Mouse (Mus musculus) midbrain, embryonic 11.5 days (tissue): Measurements from ENCODE around the gene Ampd2. TPM values are rescaled to one million over a fixed set of nuclear protein-coding genes. Genes with fewer than 3 reads are reported as not detected.
A peak's percentile ranks its signal among the peaks of the same experiment; 100 is the strongest.

Experiments used
- ATAC-seq: fragments of 200-750 bp; cut with Nextera tagmentation; 2 replicates; pipeline ENCODE4 v1.8.0; 2017; ENCODE audit warnings: moderate TSS enrichment, moderate library complexity; ENCODE audit not compliant: low FRiP score
- DNase-seq: peaks from one replicate; pipeline ENCODE4 v3.0.0; 2015; ENCODE audit warnings: low spot score; ENCODE audit errors: missing footprints
- H3K27ac ChIP-seq: fragments of 300-500 bp; sonication (generic); 2 replicates; pipeline ENCODE4 v1.5.1; 2014; ENCODE audit warnings: low read depth, low read length
- H3K27me3 ChIP-seq: fragments of 300-500 bp; sonication (generic); 2 replicates; pipeline ENCODE4 v1.6.1; 2014; ENCODE audit warnings: mild to moderate bottlenecking, low read length, moderate library complexity, mixed read lengths; ENCODE audit not compliant: control insufficient read depth, insufficient read depth
- H3K36me3 ChIP-seq: fragments of 300-500 bp; sonication (generic); 2 replicates; pipeline ENCODE4 v1.6.1; 2014; ENCODE audit warnings: mild to moderate bottlenecking, low read length, moderate library complexity, mixed read lengths; ENCODE audit not compliant: control insufficient read depth, insufficient read depth
- H3K4me1 ChIP-seq: fragments of 300-500 bp; sonication (generic); 2 replicates; pipeline ENCODE4 v1.6.1; 2014; ENCODE audit warnings: low read length; ENCODE audit not compliant: control insufficient read depth, insufficient read depth
- H3K4me2 ChIP-seq: fragments of 300-500 bp; sonication (generic); 2 replicates; pipeline ENCODE4 v1.6.1; 2014; ENCODE audit warnings: mild to moderate bottlenecking, moderate library complexity
- H3K4me3 ChIP-seq: fragments of 300-500 bp; sonication (generic); 2 replicates; pipeline ENCODE4 v1.5.1; 2014; ENCODE audit warnings: low read depth, low read length
- H3K9ac ChIP-seq: fragments of 300-500 bp; sonication (generic); 2 replicates; pipeline ENCODE4 v1.6.1; 2014; ENCODE audit warnings: low read length
- H3K9me3 ChIP-seq: fragments of 300-500 bp; sonication (generic); 2 replicates; pipeline ENCODE4 v1.6.1; 2016; ENCODE audit warnings: low read length; ENCODE audit not compliant: control insufficient read depth
- WGBS: fragments of 180-500 bp; shearing (Covaris S2); extraction: QIAGEN DNeasy Blood & Tissue Kit; methylation state at CpG from one replicate; pipeline ENCODE4 v1.1.7; 2014; 5-methylcytosine and 5-hydroxymethylcytosine counted together
- polyA plus RNA-seq: library from polyadenylated mRNA; unstranded; fragments of >200 nt; fragmentation: Nextera tagmentation; extraction: Ambion mirVana; gene quantifications from 2 replicates; pipeline ENCODE4 v1.2.1, GENCODE M21; 2014

The Ampd2 gene
- polyA plus RNA-seq, 1 experiment from 2014 or later: 37.0 TPM

- DNase-seq (peak; percentile 95), ATAC-seq (peak; percentile 94)
- Histone ChIP-seq H3K27ac (no peak within 1 kb of the TSS), H3K4me1 (peaks cover 4% of the 10 kb centered on the region), H3K9me3 (no peaks in the 10 kb centered on the region), H3K36me3 (no peaks in the 10 kb centered on the region), H3K9ac (peak within 1 kb of the TSS; percentile 57), H3K27me3 (no peaks in the 10 kb centered on the region), H3K4me2 (peak within 1 kb of the TSS; percentile 81), H3K4me3 (peak within 1 kb of the TSS; percentile 48)
- 7% methylated on average over 29 of the region's 29 CpGs for WGBS
Observed at GRCm38 (mm10) chr3:108044394-108045140, 41.9 kb downstream of the Ampd2 start, which contains the start of gene Gstm4. TSS of gene Gstm4 (minus strand) at chr3:108044894.

DNA sequence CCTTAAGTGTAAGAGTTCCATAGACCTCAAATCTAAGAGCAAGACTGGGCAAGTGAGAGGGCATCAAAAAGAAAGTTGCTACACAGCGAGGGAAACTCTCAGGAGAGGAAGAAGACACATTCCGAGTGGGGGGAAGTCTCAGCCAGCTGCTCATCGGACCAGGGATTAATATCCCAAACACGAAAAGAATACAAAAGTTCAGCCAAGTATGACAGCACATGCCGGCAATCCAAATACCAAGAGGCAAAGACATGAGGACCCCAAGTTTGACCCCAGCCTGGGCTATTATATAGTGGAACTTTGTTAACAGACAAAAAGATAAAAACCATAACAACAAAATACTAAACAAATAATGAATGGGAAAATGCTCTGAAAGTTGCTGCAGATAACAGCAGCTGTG is 53.3 kb downstream of the Ampd2 start:
- ATAC-seq (no peak), DNase-seq (no peak)
- Histone ChIP-seq H3K4me1 (no peaks in the 10 kb centered on the region), H3K9me3 (no peaks in the 10 kb centered on the region), H3K4me2 (no peak overlapping the region), H3K27ac (no peak overlapping the region), H3K27me3 (no peaks in the 10 kb centered on the region), H3K4me3 (no peak overlapping the region), H3K36me3 (no peaks in the 10 kb centered on the region), H3K9ac (no peak overlapping the region)
- 70% methylated on average over 5 of the region's 5 CpGs for WGBS

GRCm38 (mm10) chr3:108032113-108032512 is 54.3 kb downstream of the Ampd2 start:
- Histone ChIP-seq H3K4me2 (no peak overlapping the region), H3K9me3 (no peaks in the 10 kb centered on the region), H3K4me1 (no peaks in the 10 kb centered on the region), H3K27ac (no peak overlapping the region), H3K4me3 (no peak overlapping the region), H3K9ac (no peak overlapping the region), H3K36me3 (no peaks in the 10 kb centered on the region), H3K27me3 (no peaks in the 10 kb centered on the region)
- no peak for ATAC-seq
- no peak for DNase-seq

DNA sequence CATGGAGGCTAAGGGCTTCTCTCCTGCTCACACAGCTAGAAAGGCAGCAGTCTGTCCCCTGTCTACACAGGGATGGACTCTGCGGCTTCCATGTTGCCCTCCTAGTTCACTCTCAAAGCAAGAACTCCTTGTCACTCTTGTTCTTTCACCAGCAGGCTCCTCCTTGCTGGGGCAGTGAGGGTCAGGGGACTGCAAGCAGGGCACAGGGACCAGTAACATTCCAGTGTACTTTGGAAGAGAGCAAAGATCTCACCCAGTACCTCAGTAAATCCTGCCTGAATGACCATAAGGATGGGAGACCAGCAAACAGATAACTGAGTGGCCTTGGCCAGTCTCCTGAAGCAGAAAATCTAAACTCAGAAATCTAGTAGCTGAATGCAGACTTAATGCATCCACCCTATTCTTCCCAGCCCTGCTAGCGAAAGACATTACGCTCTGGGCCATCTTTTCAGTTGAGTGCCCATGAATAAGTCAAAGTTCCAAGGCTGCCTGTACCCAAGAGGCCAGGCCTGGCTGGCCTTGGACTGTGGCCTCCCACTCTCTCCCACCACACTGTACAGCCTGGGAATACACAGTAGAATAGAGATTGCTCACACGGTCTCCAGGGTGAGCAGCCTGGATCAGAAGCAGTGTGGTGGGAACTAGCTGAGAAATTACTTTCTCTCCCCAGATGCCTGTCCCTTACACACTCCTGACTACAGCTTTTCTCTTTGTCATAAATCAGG is 57.6 kb downstream of the Ampd2 start:
- ATAC-seq (no peak), DNase-seq (no peak)
- H3K27me3 ChIP-seq: no peaks in the 10 kb centered on the region
- H3K27ac ChIP-seq: no peak overlapping the region
- WGBS: 72% methylated on average over 4 of the region's 4 CpGs
- no peak overlapping the region for H3K4me3 ChIP-seq
- H3K9ac ChIP-seq: 0 out of 2 replicates have a peak overlapping the region, but pooled peaks have one; percentile 9
- no peak overlapping the region for H3K4me2 ChIP-seq
- no peaks in the 10 kb centered on the region for H3K4me1 ChIP-seq
- H3K36me3 ChIP-seq: no peaks in the 10 kb centered on the region
- H3K9me3 ChIP-seq: no peaks in the 10 kb centered on the region

GRCm38 (mm10) chr3:108026597-108026996 is 59.9 kb downstream of the Ampd2 start:
- no peak for ATAC-seq
- Histone ChIP-seq H3K9me3 (no peaks in the 10 kb centered on the region), H3K4me1 (no peaks in the 10 kb centered on the region), H3K36me3 (no peaks in the 10 kb centered on the region), H3K27me3 (no peaks in the 10 kb centered on the region), H3K4me3 (no peak overlapping the region), H3K4me2 (no peak overlapping the region), H3K9ac (no peak overlapping the region), H3K27ac (no peak overlapping the region)
- WGBS: 73% methylated on average over 1 of the region's 1 CpGs
- DNase-seq: no peak

DNA sequence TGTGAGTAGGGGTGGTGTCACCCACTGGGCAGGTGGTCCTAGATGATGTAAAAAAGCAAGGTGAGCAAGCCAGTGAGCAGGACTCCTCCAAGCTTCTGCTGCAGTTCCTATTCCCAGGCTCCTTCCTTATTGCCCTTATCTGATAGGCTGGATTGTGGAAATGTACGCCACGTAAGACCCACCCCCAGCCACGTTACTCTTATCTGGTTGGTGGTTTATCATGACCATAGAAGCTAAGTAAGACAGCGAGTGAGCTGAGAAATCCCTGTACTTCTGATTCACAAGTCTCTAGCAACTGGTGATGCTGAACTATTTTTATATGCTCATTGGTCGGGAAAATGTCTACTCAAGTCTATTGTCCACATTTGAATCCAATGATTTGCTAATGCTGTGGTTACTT is 60.4 kb downstream of the Ampd2 start:
- DNase-seq (no peak), ATAC-seq (no peak)
- no peak overlapping the region for H3K27ac ChIP-seq
- H3K9me3 ChIP-seq: no peaks in the 10 kb centered on the region
- no peaks in the 10 kb centered on the region for H3K27me3 ChIP-seq
- 78% methylated on average over 5 of the region's 5 CpGs for WGBS
- no peaks in the 10 kb centered on the region for H3K36me3 ChIP-seq
- H3K9ac ChIP-seq: no peak overlapping the region
- H3K4me3 ChIP-seq: no peak overlapping the region
- H3K4me1 ChIP-seq: no peaks in the 10 kb centered on the region
- H3K4me2 ChIP-seq: no peak overlapping the region

DNA sequence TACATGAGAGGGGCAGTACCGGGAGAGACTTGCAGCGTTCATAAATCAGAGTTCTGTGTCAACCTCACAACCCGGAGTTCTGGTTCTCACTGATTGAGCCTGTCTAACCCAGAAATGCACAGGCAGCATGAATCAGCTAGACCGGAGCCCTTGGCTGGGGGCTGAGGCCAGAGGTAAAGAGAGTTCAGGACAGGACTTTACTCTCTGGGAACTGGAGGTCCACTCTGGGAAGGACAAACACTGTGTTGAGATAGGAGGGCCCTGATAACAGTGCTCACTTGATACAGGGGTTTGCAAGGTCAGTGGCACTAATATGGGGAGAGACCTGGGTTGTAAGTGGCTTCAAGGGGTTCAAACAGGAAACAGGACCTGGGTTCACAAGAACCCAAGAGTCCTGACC is 61.1 kb downstream of the Ampd2 start:
- WGBS: 83% methylated on average over 4 of the region's 4 CpGs

More for the DNA sequence above, 61.1 kb downstream of the Ampd2 start:
- Histone ChIP-seq H3K9ac (no peak overlapping the region), H3K4me3 (no peak overlapping the region), H3K4me2 (no peak overlapping the region), H3K27me3 (no peaks in the 10 kb centered on the region), H3K36me3 (no peaks in the 10 kb centered on the region), H3K4me1 (no peaks in the 10 kb centered on the region), H3K27ac (no peak overlapping the region), H3K9me3 (no peaks in the 10 kb centered on the region)
- no peak for DNase-seq
- ATAC-seq: no peak

Other genes with a start within 250 kb of the Ampd2 start
- not detected in 2 replicates for gene Eps8l3, start 209.4 kb downstream of the Ampd2 start, polyA plus RNA-seq
- gene Gstm5, start 190.8 kb downstream of the Ampd2 start, polyA plus RNA-seq: 270 and 277 TPM in 2 replicates
- gene Gstm7, start 154.8 kb downstream of the Ampd2 start, polyA plus RNA-seq: 54.7 and 58.1 TPM in 2 replicates
- gene Gstm6, start 142.9 kb downstream of the Ampd2 start, polyA plus RNA-seq: 11.3 and 14.4 TPM in 2 replicates
- gene Gstm3, start 117.4 kb downstream of the Ampd2 start, polyA plus RNA-seq: not detected in 2 replicates
- 14.1 and 15.7 TPM in 2 replicates for gene Gstm2, start 100.2 kb downstream of the Ampd2 start, polyA plus RNA-seq
- 30.5 and 33.8 TPM in 2 replicates for gene Gstm1, start 68.7 kb downstream of the Ampd2 start, polyA plus RNA-seq
- 15.2 and 15.8 TPM in 2 replicates for gene Gstm4, start 41.8 kb downstream of the Ampd2 start, polyA plus RNA-seq
- 0.30 and 0.90 TPM in 2 replicates for gene Gnat2, start 6.1 kb upstream of the Ampd2 start, polyA plus RNA-seq
- 217 and 240 TPM in 2 replicates for gene Gnai3, start 59.5 kb upstream of the Ampd2 start, polyA plus RNA-seq
- 0.19 and 0.40 TPM in 2 replicates for gene Gpr61, start 68.2 kb upstream of the Ampd2 start, polyA plus RNA-seq
- 4.2 and 4.3 TPM in 2 replicates for gene Amigo1, start 99.7 kb upstream of the Ampd2 start, polyA plus RNA-seq
- gene Cyb561d1, start 114.6 kb upstream of the Ampd2 start, polyA plus RNA-seq: 2.3 and 3.0 TPM in 2 replicates
- gene Atxn7l2, start 124.3 kb upstream of the Ampd2 start, polyA plus RNA-seq: 16.9 and 18.3 TPM in 2 replicates
- 0.93 and 1.3 TPM in 2 replicates for gene Sypl2, start 140.0 kb upstream of the Ampd2 start, polyA plus RNA-seq
- gene Psma5, start 170.3 kb upstream of the Ampd2 start, polyA plus RNA-seq: 274 and 295 TPM in 2 replicates
- gene Sort1, start 197.4 kb upstream of the Ampd2 start, polyA plus RNA-seq: 27.0 and 27.1 TPM in 2 replicates